Mouse (Mus musculus) frontal cortex, adult 2 months (tissue): ENCODE data around the gene Camk2d. TPM values are rescaled to one million over a fixed set of nuclear protein-coding genes. Genes with fewer than 3 reads are reported as not detected.

Source experiments
- DNase-seq, 2 experiments: peaks; one replicate each; pipeline ENCODE4 v3.0.0; 2022; ENCODE audit warnings: low spot score in 1 of 2; ENCODE audit errors: extremely low spot score in 1 of 2
- polyA plus RNA-seq: library from polyadenylated mRNA; depleted of rRNA; stranded (reverse); fragments of >200 nt; gene quantifications from 2 replicates; pipeline ENCODE4 v1.2.3, GENCODE M21; 2012

The Camk2d gene
- polyA plus RNA-seq, 1 experiment = 142 TPM

DNA sequence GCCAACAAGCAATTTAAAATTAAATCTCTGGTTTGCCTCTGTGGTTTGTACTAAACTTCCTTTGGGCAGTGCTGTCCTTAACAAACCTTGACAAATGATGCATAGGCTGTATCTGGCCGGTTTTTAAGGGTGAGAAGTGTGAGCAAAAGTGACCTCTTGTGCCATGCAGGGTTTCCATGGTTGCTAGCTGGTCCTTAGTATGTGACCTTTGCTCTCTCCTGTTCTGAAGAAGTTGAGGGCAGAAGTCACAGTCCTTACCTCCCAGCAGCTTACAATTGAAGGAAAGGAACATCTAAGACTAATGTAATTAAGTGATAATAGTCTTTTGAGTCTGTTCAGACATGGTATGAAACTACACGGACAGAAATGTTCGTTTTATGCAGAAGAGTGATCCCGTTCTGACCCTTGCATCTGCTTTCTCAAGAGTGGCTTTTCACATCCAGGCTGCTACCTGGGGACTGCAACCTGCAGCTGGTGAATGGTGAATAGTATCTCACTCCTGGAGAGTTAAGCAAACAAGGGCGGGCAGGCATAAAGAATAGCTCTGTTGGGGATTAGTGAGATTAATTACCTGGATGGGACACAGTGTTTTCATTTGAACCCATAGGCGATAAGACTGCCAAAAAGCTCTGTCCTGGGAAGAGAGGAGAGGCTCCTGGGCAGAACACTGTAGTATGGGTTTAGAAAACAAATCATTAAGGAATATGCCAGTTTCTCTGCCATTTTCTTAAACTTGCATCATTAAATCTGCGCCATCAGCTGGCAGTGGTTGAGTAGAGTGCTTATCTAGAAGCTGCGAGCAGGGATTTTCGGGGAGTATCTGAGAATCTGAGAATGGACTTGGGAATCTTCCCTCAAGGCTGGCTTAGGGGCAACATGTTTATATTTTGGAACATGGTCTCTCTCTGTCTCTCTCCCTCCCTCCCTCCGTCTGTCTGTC is 47.2 kb downstream of the Camk2d start:
- DNase-seq = no peak

DNA sequence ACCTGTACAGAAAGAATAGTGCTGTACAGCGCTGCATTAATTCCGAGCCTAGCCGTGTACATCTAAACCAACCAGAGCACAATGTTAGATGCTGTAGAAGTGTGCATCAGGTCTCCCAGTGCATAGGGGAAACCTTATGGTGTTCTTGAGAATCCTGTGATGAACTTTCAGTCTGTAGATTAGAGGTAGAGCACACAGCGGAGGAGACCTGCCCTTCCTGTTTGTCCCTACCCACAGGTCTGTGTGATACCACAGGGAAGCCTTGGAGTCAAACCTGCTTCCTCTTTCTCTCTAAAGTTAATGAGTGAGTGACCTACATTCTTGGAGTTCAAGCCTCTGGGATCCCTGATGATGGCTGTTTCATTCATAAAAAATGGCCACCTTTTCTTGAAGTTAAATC is 54.2 kb downstream of the Camk2d start:
- DNase-seq = no peak

DNA sequence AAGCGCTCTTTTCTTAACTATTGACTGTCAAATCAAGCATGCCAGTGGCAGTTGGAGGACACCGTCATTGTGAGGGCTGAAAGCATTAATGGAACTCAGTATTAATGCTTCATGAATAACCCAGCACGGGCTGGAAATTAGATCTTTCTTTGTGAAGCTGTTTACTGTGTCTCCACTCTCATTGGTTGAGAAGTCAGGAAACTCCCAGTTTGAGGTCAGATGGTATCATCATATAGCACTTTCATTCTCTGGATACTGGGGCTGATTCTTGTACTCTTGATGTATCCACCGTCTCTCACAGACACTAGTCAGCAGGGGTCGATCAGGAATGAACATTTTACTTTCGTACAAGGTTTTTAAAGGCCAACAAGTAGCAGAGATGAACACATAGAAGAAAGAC is 54.6 kb downstream of the Camk2d start:
- no peak for DNase-seq

- no peak for DNase-seq
These were observed 56.3 kb downstream of the Camk2d start for GRCm38 (mm10) chr3:126652361-126652760.

DNA sequence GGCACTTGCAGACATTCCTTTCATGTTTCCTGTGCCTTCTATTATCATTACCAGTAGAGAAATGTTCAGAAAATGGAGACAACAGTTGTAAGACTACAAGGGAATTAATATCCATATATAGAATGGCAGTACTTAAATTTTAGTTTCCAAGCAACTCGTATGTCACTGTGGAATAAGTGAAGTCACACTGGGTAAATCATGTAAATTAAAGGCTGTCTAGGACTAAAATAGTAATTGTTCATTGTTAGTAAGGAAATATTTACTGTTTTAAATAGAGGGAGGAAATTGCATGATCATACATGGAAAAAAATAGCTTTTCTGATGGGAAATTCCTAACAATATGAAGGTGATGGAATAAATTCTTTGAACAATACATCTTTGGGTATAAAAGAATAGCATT is 57.0 kb downstream of the Camk2d start:
- DNase-seq = no peak

- no peak for DNase-seq
These were observed 60.1 kb downstream of the Camk2d start for GRCm38 (mm10) chr3:126656173-126656572.

DNA sequence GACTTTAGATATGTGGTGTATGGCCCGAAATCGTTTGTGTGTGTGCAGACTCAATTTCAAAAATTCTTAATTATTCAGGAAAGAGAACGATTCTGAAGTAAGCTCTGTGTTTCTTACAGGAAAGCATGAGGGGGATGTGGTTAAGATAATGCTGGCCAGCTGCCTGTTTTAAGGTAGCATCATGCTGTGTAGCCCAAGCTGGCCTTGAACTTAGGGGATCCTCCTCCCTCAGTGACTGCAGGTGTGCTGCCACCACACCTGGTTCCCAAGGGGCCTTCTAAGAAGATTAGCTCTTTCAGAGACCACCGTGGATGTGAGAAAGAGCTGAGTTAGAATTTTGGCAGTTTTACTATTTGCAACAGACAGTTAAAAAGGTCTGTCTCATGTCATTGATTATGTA is 61.8 kb downstream of the Camk2d start:
- no peak for DNase-seq

- DNase-seq = no peak
These were observed 62.7 kb downstream of the Camk2d start for GRCm38 (mm10) chr3:126658791-126659190.

DNA sequence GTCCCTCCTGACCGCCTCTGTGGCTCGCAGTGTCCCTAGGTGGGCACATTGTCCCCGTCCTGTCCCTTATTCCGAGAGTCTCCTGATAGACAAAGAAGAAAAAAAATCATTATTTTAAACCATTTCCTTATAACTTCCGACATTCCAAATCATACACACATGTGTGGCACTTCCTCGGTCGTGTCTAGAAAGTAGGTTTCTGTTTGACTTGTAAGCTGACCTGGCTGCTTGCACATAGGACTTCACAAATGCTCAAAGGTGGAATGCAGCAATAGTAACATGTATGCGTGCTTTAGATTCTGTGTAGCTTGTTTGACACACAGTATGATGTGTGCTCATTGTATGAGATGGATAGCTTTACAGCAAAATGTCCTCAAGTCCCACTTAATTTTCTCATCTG is 63.1 kb downstream of the Camk2d start:
- no peak for DNase-seq

GRCm38 (mm10) chr3:126659832-126660564 is 63.9 kb downstream of the Camk2d start:
- DNase-seq = no peak

- peak in 1 of 2 experiments; percentile 31 for DNase-seq
These were observed 64.5 kb downstream of the Camk2d start for GRCm38 (mm10) chr3:126660575-126660974.

- DNase-seq = peak in 1 of 2 experiments; percentile 23
These were observed 64.9 kb downstream of the Camk2d start for GRCm38 (mm10) chr3:126660986-126661385.

- no peak for DNase-seq
These were observed 65.8 kb downstream of the Camk2d start for GRCm38 (mm10) chr3:126661920-126662319.

DNA sequence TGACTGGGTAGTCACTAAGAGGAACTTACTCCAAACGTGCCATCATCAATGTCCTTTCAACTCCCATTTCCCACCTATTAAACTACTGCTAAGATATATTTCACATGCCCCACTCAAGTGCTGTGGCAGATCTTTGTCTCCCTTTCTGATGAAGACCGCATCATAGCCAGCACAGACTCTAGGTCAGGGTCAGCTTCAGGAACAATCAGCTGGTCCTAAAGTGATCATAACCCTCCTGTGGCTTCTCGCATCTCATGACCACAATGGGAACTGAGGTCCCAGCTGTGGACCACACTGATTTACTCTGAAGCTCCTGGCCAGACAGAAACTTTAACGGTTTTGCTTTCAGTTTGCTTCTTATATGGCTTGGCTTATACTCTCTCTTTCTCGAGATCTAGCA is 67.3 kb downstream of the Camk2d start:
- DNase-seq = no peak

- DNase-seq = no peak
These were observed 69.8 kb downstream of the Camk2d start for GRCm38 (mm10) chr3:126665866-126666265.

GRCm38 (mm10) chr3:126667019-126667418 is 70.9 kb downstream of the Camk2d start:
- no peak for DNase-seq

DNA sequence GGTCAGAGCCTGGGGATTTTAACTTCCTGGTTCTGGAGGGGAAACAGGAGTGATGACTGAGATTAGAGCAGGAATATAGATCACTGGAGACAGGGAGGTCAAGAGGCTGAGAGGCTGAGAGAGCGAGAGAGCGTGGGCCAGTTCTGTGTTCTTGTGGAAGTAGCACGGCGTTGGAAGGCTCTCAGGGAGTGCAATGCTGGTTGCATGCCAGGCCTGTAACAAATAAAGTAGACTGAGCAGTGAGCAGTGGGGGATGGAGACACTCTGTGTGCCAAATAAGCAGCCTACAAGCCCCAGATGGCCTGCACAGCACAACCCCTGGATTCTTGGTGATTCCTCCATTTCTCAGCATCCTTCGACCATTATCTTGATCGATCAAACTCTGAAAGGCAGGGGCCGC is 71.3 kb downstream of the Camk2d start:
- DNase-seq = peak; percentile 35 to 64

GRCm38 (mm10) chr3:126668123-126668522 is 72.0 kb downstream of the Camk2d start:
- no peak for DNase-seq

DNA sequence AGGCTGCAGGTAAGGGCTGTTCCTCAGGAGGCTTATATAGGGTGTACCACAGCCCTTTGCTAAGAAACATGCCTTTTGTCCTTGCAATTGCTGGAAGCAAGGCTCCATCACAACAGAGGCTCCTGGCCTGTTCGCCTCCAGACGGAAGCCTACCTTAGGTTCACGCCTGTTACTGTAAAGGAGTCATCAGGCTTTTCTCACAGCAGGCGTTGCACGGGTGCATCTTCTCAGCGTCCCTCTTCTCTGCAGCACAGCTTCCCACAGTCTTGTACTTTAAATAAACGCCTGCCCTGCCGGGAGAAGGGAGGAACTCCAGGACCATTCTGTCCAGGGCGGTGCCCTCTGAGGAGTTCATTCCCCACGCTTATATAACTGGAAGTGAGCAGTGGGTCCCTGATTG is 72.6 kb downstream of the Camk2d start:
- no peak for DNase-seq

DNA sequence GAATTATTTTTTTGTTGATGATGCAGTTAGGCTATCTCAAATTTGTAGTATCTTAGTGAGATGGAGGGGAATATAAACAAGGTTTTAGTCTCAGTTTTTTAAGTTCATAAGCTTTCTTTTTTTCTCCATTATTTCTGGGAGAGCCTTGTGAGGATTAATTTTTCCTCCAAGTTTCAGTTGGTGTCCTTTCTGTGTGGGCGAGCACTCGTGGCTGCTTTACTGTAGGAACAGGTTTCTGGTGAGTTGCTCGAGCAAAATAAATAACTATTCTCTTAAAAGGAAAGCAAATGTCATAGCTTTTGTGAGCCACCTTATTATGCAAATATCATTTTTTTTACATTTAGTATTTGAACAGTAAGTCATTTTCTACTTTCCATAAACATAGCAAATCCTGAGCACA is 74.3 kb downstream of the Camk2d start:
- peak in 1 of 2 experiments; percentile 32 for DNase-seq

DNA sequence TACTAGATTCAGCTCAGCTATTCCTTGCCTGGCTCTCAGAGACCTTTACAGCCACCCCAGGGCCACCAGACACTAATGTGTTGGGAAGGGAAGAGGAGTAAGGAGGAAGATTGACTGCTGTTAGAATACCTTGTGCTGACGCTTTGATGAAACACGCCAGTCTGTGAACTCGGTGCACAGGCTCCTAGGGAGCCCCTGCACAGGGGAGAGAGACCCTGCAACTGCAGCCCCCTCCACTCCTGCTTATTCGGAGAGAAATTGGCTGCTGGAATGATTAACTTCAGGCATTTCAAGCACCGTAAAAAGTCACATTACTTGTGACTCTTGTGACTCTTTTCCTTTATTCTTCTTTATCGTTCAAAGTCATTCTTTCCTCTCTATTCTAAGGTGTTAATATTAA is 75.2 kb downstream of the Camk2d start:
- DNase-seq = no peak

GRCm38 (mm10) chr3:126681051-126681450 is 84.9 kb downstream of the Camk2d start:
- no peak for DNase-seq
